Mouse (Mus musculus): ENCODE data around the gene Hint1. TPM values are rescaled to one million over a fixed set of nuclear protein-coding genes. Genes with fewer than 3 reads are reported as not detected.
A peak's percentile ranks its signal among the peaks of the same experiment; 100 is the strongest.

Hint1 gene
- polyA plus RNA-seq (2014; fragmentation: Nextera tagmentation; extraction: Ambion mirVana): 633 and 702 TPM in 2 replicates

- peaks cover 11% of the 10 kb centered on the region for H3K36me3 ChIP-seq (ENCODE audit: control insufficient read depth, insufficient read depth, low read length)
- peak; percentile 76 for ATAC-seq (replicated peaks; ENCODE audit: low FRiP score)
- DNase-seq (ENCODE audit: low spot score): peak; percentile 96
- H3K4me3 ChIP-seq (ENCODE audit: low read depth, low read length): peak within 1 kb of the TSS; percentile 95
- H3K4me1 ChIP-seq (replicated peaks; ENCODE audit: control insufficient read depth, insufficient read depth, low read length): peaks cover 3% of the 10 kb centered on the region; the same call in 1 of the 2 replicates
- peak within 1 kb of the TSS; percentile 99 for H3K9ac ChIP-seq (ENCODE audit: low read length)
- no peaks in the 10 kb centered on the region for H3K27me3 ChIP-seq (ENCODE audit: control insufficient read depth, insufficient read depth, low read length)
- WGBS: under 1% methylated on average over 106 of the region's 107 CpGs
- H3K27ac ChIP-seq (ENCODE audit: low read depth, low read length): peak within 1 kb of the TSS; percentile 80
- peak within 1 kb of the TSS; percentile 79 for H3K4me2 ChIP-seq (ENCODE audit: low read depth, low read length, severe bottlenecking)
- no peaks in the 10 kb centered on the region for H3K9me3 ChIP-seq (ENCODE audit: control insufficient read depth, low read length)
These were observed at the start of gene Hint1 for GRCm38 (mm10) chr11:54866119-54867048. Gene Hint1, plus strand, starts transcription at chr11:54866383.

DNA sequence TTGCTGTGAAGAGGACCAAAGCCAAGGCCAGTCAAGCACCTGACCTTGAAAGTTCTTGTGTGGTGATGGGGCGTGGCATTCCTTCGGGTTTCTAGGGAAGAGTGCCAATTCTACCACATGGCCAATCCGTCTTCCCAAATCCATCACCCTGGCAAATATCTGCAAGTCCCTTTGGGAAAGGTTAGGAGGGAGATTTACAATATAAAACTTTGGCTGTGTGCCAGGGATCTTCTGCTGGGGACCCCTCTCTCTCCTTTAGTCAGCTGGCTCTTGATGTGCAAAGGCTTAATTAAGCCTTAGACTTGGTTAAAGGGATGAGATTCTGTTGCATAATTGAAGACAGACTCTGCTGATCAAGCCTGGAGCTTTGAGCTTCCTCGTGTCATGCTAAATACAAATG is 48.7 kb upstream of the Hint1 start:
- Histone ChIP-seq H3K9me3 (ENCODE audit: control insufficient read depth, low read length) (no peaks in the 10 kb centered on the region), H3K27me3 (ENCODE audit: control insufficient read depth, insufficient read depth, low read length) (no peaks in the 10 kb centered on the region), H3K4me2 (ENCODE audit: low read depth, low read length, severe bottlenecking) (no peak overlapping the region), H3K4me1 (replicated peaks; ENCODE audit: control insufficient read depth, insufficient read depth, low read length) (peaks cover 10% of the 10 kb centered on the region; the same call in 1 of the 2 replicates), H3K36me3 (ENCODE audit: control insufficient read depth, insufficient read depth, low read length) (no peaks in the 10 kb centered on the region), H3K4me3 (ENCODE audit: low read depth, low read length) (no peak overlapping the region), H3K9ac (ENCODE audit: low read length) (no peak overlapping the region), H3K27ac (ENCODE audit: low read depth, low read length) (no peak overlapping the region)
- 76% methylated on average over 4 of the region's 4 CpGs for WGBS
- ATAC-seq (replicated peaks; ENCODE audit: low FRiP score) (no peak), DNase-seq (ENCODE audit: low spot score) (no peak)

GRCm38 (mm10) chr11:54819489-54819888 is 46.7 kb upstream of the Hint1 start:
- DNase-seq (ENCODE audit: low spot score): no peak
- Histone ChIP-seq H3K4me2 (ENCODE audit: low read depth, low read length, severe bottlenecking) (no peak overlapping the region), H3K27ac (ENCODE audit: low read depth, low read length) (no peak overlapping the region), H3K27me3 (ENCODE audit: control insufficient read depth, insufficient read depth, low read length) (no peaks in the 10 kb centered on the region), H3K4me3 (ENCODE audit: low read depth, low read length) (no peak overlapping the region), H3K4me1 (replicated peaks; ENCODE audit: control insufficient read depth, insufficient read depth, low read length) (no peaks in the 10 kb centered on the region), H3K36me3 (ENCODE audit: control insufficient read depth, insufficient read depth, low read length) (no peaks in the 10 kb centered on the region), H3K9ac (ENCODE audit: low read length) (no peak overlapping the region), H3K9me3 (ENCODE audit: control insufficient read depth, low read length) (peaks cover 3% of the 10 kb centered on the region; the same call in 1 of the 2 replicates)
- 75% methylated on average over 7 of the region's 7 CpGs for WGBS
- ATAC-seq (replicated peaks; ENCODE audit: low FRiP score): no peak

DNA sequence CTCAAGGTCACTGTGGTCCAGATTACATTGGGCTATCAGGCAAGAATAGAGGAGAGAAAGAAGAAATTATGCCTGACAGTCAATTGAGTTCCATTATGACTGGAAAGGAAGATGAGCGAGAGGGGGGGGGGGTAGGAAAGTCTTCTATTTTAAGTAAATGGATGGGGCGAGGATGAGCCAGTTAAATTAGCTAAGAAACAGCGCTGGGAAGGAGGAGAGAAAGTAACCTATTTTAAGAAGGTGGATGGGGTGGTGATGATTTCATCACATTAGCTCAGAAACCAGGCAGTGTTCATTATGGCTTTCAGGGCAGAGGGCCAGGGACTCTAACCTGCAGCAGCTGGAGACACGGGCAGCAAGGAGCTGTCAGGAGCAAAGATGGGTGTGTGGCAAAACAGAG is 42.7 kb upstream of the Hint1 start:
- no peaks in the 10 kb centered on the region for H3K27me3 ChIP-seq (ENCODE audit: control insufficient read depth, insufficient read depth, low read length)
- no peak overlapping the region for H3K4me2 ChIP-seq (ENCODE audit: low read depth, low read length, severe bottlenecking)
- H3K4me1 ChIP-seq (replicated peaks; ENCODE audit: control insufficient read depth, insufficient read depth, low read length): no peaks in the 10 kb centered on the region
- 89% methylated on average over 4 of the region's 4 CpGs for WGBS
- H3K9ac ChIP-seq (ENCODE audit: low read length): no peak overlapping the region
- ATAC-seq (replicated peaks; ENCODE audit: low FRiP score): no peak
- H3K9me3 ChIP-seq (ENCODE audit: control insufficient read depth, low read length): peaks cover 3% of the 10 kb centered on the region; the same call in 1 of the 2 replicates
- H3K36me3 ChIP-seq (ENCODE audit: control insufficient read depth, insufficient read depth, low read length): no peaks in the 10 kb centered on the region
- H3K4me3 ChIP-seq (ENCODE audit: low read depth, low read length): no peak overlapping the region
- H3K27ac ChIP-seq (ENCODE audit: low read depth, low read length): no peak overlapping the region
- DNase-seq (ENCODE audit: low spot score): no peak

DNA sequence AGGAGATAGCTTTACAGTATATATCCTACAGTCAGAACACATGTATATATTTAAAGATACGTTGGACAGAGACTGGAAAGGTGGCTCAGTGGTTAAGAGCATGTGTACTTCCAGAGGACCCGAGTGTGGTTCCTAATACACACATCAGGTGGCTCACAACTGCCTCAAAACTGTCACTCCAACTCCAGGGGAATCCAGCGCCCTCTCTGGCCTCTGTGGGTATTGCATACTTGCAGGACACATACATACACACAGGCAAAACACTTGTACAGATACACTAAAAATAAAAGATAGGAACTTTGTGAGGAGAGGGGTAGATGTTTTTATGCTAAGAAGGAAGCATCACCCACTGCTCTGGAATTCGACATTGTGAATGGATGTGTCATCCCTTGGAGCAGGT is 40.4 kb upstream of the Hint1 start:
- H3K27me3 ChIP-seq (ENCODE audit: control insufficient read depth, insufficient read depth, low read length): no peaks in the 10 kb centered on the region
- no peak overlapping the region for H3K4me3 ChIP-seq (ENCODE audit: low read depth, low read length)
- ATAC-seq (replicated peaks; ENCODE audit: low FRiP score) (no peak), DNase-seq (ENCODE audit: low spot score) (no peak)
- no peak overlapping the region for H3K9ac ChIP-seq (ENCODE audit: low read length)
- no peak overlapping the region for H3K27ac ChIP-seq (ENCODE audit: low read depth, low read length)
- no peaks in the 10 kb centered on the region for H3K4me1 ChIP-seq (replicated peaks; ENCODE audit: control insufficient read depth, insufficient read depth, low read length)
- H3K4me2 ChIP-seq (ENCODE audit: low read depth, low read length, severe bottlenecking): no peak overlapping the region
- no peaks in the 10 kb centered on the region for H3K36me3 ChIP-seq (ENCODE audit: control insufficient read depth, insufficient read depth, low read length)
- peaks cover 3% of the 10 kb centered on the region; the same call in 1 of the 2 replicates for H3K9me3 ChIP-seq (ENCODE audit: control insufficient read depth, low read length)
- WGBS: 85% methylated on average over 4 of the region's 4 CpGs

DNA sequence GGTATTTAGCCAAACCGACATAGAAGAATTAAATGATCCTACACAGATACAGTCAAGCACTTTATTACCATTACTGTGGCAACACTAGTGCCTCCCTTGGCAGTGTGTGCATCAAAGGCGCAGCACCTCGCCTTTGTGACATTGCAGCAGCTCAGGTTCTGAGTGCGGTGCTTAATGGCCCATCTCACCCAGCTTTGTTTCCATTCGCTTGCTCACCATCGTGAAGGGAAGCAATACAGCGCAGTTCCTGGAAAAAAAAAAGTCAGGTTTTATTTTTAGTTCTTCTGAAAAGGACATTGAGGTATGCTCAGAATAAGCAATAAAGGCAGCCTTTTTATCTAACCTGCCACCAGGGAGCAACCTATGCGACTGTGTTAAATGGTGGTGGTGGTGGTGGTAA is 39.4 kb upstream of the Hint1 start:
- Histone ChIP-seq H3K9ac (ENCODE audit: low read length) (no peak overlapping the region), H3K4me1 (replicated peaks; ENCODE audit: control insufficient read depth, insufficient read depth, low read length) (no peaks in the 10 kb centered on the region), H3K27ac (ENCODE audit: low read depth, low read length) (no peak overlapping the region), H3K9me3 (ENCODE audit: control insufficient read depth, low read length) (peaks cover 3% of the 10 kb centered on the region; the same call in 1 of the 2 replicates), H3K4me3 (ENCODE audit: low read depth, low read length) (no peak overlapping the region), H3K4me2 (ENCODE audit: low read depth, low read length, severe bottlenecking) (no peak overlapping the region), H3K36me3 (ENCODE audit: control insufficient read depth, insufficient read depth, low read length) (no peaks in the 10 kb centered on the region), H3K27me3 (ENCODE audit: control insufficient read depth, insufficient read depth, low read length) (no peaks in the 10 kb centered on the region)
- WGBS: 93% methylated on average over 8 of the region's 8 CpGs
- DNase-seq (ENCODE audit: low spot score) (no peak), ATAC-seq (replicated peaks; ENCODE audit: low FRiP score) (no peak)

DNA sequence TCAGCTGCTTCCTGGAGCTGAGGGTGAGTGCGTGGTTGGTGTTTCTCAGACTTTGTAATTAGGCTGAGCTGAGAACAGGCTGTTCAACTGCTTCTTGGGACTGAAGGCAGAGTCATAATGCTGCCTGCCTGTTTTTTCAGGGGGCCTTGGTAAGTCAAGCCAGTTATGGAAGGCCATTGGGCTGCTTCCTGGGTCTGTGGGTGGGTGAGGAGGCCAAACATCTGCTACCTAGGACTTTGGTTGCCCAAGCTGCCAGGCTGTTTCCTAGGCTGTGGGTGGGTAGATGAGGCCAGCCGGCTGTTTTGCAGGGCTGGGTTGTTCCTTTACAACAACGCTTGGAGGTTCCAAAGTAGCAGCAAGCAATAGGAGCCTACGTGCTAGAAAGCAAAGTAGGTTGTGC is 32.4 kb upstream of the Hint1 start:
- H3K4me1 ChIP-seq (replicated peaks; ENCODE audit: control insufficient read depth, insufficient read depth, low read length): no peaks in the 10 kb centered on the region
- WGBS: 92% methylated on average over 4 of the region's 4 CpGs
- no peak for ATAC-seq (replicated peaks; ENCODE audit: low FRiP score)
- H3K9me3 ChIP-seq (ENCODE audit: control insufficient read depth, low read length): no peaks in the 10 kb centered on the region
- no peak overlapping the region for H3K4me3 ChIP-seq (ENCODE audit: low read depth, low read length)
- no peak overlapping the region for H3K9ac ChIP-seq (ENCODE audit: low read length)
- no peak overlapping the region for H3K4me2 ChIP-seq (ENCODE audit: low read depth, low read length, severe bottlenecking)
- no peak overlapping the region for H3K27ac ChIP-seq (ENCODE audit: low read depth, low read length)
- no peaks in the 10 kb centered on the region for H3K36me3 ChIP-seq (ENCODE audit: control insufficient read depth, insufficient read depth, low read length)
- DNase-seq (ENCODE audit: low spot score): no peak
- H3K27me3 ChIP-seq (ENCODE audit: control insufficient read depth, insufficient read depth, low read length): no peaks in the 10 kb centered on the region

GRCm38 (mm10) chr11:54834596-54834995 is 31.6 kb upstream of the Hint1 start:
- DNase-seq (ENCODE audit: low spot score) (no peak), ATAC-seq (replicated peaks; ENCODE audit: low FRiP score) (no peak)
- no peak overlapping the region for H3K4me3 ChIP-seq (ENCODE audit: low read depth, low read length)
- H3K27me3 ChIP-seq (ENCODE audit: control insufficient read depth, insufficient read depth, low read length): no peaks in the 10 kb centered on the region
- H3K27ac ChIP-seq (ENCODE audit: low read depth, low read length): no peak overlapping the region
- H3K9ac ChIP-seq (ENCODE audit: low read length): no peak overlapping the region
- no peaks in the 10 kb centered on the region for H3K4me1 ChIP-seq (replicated peaks; ENCODE audit: control insufficient read depth, insufficient read depth, low read length)
- H3K9me3 ChIP-seq (ENCODE audit: control insufficient read depth, low read length): no peaks in the 10 kb centered on the region
- 57% methylated on average over 2 of the region's 2 CpGs for WGBS
- H3K36me3 ChIP-seq (ENCODE audit: control insufficient read depth, insufficient read depth, low read length): no peaks in the 10 kb centered on the region
- H3K4me2 ChIP-seq (ENCODE audit: low read depth, low read length, severe bottlenecking): no peak overlapping the region
